Mouse (Mus musculus) lung, postnatal 25 days (tissue): ENCODE data around the gene Gm28053.

Experiments
- DNase-seq: peaks from one replicate; pipeline ENCODE4 v3.0.0; 2022; ENCODE audit warnings: low spot score

Gm28053 gene

DNA sequence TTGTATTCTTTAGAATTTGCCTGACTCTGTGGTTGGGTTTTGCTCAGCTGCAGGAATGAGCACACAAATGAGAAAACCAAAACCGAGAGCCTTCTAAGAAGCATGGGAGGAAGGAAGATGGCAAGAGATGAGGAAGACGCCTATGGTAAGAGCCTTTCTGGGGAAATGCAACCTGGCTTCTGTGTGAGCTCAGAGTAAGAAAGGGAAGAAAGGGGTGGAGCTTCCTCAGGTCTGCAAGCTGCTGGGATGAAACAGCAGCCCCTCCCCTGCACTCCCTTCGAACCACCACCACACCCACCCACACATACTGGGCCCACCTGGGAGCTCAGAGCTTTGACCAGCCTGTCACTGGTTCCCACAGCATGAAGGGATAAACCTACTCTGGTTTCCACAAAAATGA is 22.9 kb downstream of the Gm28053 start:
- no peak for DNase-seq

DNA sequence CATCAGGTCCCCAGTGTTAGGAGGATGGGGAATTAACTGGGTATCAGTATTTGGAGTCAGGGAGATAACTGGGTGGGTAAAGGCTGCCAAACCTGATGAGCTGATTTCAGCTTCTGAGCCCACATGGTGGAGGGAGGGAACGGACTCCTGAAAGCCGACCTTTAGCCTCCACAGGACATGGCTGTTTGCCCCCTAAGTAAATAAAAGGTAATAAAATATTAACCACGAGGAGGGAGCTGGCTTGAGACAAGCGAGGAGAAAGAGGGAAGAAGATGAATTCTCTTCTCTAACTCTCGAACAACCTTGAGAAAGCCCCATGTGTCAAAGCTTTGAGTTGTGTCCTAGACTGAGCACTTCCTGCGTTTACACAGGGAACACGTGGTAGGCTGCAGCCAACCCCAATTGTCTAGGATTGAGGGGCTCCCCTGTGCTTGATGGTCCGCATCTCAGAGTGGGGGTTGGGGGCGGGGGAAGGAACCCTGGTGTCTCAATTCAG is 23.4 kb downstream of the Gm28053 start:
- DNase-seq, result no peak

DNA sequence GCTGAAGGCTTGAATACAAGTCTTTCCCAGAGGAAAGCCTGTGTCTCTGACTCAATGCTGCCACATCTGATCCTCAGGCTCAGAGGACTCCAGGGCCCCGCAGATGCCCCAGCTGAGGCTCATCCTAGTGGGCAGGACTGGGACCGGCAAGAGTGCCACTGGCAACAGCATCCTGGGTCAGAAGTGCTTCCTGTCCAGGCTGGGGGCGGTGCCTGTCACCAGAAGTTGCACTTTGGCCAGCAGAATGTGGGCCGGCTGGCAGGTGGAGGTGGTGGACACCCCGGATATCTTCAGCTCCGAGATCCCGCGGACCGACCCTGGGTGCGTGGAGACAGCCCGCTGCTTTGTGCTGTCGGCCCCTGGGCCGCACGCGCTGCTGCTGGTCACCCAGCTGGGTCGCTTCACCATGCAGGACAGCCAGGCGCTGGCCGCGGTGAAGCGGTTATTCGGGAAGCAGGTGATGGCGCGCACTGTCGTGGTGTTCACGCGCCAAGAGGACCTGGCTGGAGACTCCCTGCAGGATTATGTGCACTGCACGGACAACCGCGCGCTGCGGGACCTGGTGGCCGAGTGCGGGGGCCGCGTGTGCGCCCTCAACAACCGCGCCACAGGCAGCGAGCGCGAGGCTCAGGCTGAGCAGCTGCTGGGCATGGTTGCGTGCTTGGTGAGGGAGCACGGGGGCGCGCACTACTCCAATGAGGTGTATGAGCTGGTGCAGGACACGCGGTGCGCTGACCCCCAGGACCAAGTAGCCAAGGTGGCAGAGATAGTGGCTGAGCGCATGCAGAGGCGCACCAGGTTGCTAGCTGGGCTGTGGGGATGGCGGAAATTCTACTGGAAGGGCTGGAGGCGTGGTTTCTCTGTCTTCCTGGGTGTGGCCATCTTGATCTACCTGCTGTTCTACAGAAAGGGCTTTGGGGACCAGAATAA is 24.3 kb downstream of the Gm28053 start:
- no peak for DNase-seq

DNA sequence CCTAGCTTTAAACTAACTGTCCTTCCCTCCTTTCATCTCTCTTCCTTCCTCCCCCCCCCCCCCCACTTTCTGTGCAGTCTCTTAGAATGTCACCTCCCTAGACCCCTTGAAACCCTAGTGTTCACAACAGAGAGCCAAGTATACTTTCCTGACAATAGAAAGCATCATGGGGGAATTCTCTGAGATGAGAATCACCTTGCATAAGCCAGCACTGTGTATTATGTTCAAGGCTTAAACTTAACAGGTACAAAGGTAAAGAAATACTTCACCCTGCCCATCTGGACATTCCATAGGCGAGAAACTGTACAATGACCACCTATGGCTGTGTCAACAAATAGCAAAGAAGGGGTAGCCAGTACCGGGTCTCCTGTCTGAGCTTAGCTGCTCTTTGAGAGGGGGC is 27.1 kb downstream of the Gm28053 start:
- no peak for DNase-seq

DNA sequence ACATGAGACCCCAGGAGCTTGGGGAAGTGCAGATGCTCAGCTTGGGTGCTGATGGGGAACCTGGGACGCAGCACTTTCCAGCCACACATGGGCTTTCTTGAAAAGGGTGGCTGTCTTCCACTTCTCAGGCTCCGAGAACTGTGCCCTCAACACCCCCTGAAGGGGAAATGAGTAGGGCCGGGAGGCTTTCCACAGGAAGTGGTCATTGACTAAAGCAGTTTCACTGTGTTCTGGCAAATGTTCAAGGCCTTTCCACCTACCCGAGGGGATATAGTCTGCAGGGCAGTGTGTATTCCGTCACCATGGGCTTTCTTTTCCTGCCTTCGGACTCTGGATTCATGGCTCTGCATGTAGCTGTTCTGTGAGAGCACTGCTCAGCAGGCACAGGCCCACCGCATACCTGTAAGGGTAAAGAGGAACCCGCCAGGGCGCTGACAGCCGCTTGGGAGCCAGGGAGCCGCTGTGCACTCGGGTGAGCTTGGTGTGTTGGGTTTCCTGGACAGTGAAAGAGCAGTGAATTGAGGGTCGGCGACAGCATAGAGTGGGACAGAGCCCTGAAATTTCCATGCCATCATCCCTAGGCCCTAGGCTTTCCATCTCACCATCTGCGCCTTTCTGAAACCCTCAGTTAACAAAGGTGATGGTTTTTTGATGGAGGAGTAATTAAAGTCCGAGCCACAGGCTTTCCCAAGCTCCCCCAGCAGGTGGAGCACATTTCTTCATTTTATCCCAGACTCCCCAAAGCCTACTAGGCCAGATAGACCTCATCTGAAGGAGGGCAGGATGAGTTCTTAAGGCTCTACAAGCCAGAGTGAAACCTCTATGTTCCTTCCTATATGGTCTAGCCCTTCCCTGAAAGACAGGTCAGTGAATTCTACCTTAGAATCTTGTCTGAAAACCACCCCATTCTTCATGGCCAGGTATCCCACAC is 27.8 kb downstream of the Gm28053 start, which contains the start of gene Gimap5:
Gimap5 (plus strand) TSS at position 239 of the 931 bp plus-strand sequence.
- peak; percentile 85 for DNase-seq

DNA sequence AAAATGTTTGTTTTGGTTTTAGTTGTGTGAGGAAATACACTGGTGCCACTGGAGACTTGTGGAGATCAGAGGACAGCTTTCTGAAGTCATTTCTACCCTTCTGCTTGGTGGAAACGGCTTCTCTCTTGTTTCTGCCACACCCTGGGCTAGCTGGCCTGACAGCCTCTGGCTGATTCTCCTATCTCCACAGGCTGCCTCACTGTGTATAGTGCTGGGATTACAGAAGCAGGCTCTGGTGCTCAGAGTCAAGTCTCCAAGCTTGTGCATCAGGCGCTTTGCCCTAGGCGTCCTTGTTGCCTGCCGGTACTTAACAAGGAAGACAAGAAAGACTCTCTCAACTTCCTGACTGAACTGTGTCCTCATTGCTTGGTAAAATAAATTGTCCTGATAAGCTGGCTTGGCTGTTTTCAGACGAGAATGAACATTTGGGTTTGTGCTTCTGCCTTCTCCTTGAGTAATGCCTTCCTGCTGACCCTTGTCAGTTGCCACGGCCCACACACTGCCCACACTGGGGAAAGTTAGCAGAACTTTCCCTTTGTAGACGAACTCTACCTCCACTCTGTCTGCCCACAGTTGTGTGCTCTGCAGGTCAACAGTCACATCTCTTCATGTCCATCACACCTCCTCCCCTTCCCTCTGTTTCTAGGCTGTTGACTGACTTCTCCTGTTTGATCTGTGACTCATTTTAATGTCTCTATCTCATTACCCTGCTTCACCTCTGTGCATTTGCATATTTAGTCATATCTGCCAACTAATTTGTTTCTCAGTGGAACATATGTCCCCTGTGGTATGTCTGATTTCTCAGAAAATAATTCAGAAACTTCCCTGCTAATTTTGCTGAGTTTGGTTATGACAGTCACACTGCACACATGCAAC is 28.9 kb downstream of the Gm28053 start:
- no peak for DNase-seq

DNA sequence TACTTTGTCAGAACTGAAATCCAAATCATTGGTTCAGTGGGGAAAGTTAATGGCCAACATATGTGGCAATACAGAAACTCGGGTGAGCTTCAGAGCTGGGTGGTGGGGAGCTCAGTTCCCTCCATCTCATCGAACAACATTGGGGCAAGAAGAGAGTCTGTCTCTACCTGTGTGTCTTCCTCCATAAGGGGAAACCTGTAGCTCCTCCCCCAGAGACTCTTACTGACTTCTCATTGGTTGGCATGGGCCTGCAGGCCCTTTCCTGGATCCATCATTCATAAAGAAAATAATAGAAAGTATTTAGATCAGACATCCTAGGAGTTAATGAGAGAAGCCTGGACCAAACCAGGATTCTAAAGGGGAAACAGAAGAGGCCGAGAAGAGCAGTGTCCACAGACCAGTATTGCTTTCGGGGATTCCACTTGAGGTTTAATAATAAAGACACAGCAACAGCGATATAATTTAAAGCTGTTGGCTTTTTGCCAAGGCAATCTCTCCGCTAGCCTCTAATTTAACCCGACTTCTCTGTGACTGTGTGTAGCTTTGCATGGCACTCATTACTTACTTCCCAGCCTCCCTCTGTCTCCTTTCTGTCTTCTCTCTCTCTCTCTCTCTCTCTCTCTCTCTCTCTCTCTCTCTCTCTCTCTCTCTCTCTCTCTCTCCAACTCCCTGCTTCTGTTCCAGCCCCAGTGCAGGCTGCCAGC is 45.3 kb downstream of the Gm28053 start:
- no peak for DNase-seq

DNA sequence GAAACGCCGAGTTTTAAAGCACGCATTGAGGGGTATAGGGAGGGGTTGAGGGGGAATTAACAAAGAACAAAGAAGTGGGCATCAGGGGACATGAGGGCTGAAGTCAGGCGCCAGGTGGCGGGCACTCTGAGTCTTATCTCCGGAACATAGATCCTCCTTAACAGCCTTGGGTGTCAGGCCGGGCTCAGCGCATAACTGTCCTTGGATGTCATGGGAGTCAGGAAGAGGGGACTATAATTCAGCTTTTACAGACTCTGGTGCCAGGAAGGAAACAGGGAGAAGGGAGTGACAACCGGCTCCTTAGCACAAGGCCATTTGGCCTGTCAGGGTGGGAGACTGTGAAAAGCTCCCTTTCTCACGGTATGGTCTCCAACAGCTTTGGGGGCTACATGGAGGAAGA is 46.1 kb downstream of the Gm28053 start:
- DNase-seq, result no peak

DNA sequence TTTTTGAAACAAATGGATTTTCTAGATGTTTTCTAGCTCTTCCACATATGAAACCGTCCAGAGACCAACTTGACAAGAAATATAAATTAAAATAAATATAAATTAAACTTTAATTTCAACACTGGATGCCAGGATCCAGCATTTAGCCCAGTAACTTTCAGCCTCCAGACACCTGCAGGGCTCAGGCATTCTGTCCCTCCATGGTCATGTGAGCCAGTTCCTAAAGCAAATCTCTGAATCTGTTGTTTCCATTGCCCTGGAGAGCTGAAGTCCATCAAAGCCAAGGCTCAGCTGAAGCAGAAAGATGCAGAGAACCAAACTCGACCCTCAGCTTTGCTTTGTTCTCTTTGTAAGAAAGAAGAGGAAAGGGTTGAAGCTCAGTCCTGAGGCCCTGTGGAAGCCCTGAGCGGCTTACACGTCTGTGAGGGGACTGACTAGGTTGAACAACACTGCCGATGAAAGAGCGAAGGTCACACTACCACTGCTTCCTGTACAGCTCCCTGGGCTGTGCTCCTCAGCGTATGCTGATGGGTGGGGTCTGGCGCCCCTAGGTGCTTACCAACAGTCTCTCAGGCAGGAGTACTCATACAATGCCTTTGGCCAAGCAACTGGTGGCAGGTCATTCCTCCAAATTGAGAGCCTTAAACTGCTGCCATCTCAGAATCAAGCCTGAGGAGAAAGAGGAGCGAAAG is 49.9 kb downstream of the Gm28053 start:
- DNase-seq, result peak; percentile 38

DNA sequence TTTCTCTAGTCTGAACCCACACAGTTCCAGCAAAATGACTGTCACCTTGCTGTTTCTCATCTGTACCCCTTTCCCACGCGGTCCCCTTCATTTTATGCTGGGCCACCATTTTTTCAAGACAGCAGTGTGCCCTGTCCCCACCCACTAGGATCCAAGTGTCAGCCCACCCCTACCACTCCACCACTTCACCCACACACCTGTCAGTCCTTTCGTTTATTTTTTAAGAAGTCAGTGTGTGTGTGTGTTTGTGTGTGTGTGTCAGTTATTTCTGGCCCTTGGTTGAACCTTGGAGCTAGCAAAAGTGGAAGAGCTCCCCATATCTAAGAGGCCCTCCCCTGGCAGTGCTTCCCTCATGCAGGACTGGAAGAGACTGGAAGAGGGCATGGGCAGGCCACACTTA is 50.5 kb downstream of the Gm28053 start:
- DNase-seq, result no peak

DNA sequence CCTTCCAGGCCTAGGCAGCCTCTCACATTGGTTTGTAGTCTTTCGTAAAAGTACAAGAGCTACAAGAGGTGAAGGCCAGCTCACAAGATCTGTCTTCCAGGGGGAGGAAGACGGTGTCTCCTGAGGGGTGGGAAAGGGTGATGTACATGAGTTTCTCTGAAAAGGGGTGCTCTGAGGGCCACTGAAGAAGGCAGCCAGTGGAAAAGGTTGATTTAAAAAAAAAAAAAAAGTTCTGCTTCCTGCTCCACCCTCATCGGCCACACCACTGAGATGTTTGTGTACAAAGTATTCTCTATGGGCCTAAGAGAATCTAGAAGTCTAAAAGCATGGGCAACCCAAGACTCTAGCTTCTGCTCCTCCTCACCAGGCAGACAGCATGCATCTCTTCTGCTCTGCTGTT is 52.3 kb downstream of the Gm28053 start, which contains the start of gene Gimap3:
Gimap3 (minus strand) TSS at position 156 of the 400 bp plus-strand sequence.
- DNase-seq, result peak; percentile 18

DNA sequence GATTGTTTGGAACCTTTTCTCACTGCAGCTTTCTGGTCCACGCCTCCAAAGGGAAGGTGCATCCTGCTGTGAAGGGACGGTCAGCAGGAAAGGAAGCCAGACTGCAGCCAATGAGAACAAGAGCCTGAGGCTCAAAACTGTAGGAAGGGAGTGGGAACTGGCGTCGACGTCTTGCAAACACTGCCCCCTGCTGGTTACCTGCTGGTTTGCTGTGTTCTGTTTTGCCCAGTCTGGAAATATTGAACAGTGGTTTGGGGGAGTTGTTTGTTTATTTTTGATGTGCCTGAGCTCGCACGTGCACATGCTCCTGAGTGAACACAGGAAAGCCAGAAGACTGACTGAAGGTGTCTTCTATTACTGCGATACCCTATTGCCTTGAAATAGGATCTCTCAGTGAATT is 53.6 kb downstream of the Gm28053 start:
- peak; percentile 83 for DNase-seq

DNA sequence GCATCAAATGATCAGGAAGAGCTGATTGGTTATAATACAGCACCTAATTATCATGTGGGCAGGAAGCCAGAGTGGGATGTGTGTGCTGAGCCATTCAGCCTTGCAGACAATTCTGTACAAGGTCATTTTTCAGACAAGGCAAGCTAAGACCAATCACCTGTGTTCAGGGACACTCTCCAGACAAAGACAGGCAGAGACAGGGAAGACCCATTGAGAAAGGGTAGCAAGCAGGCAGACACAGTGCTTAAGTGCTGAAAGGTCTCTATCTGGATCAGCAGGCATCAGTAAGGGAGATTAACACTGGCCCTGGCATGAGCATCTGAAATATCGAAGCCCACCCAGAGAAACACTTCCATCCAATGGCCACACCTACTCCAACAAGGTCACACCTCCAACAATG is 66.0 kb downstream of the Gm28053 start:
- DNase-seq, result no peak

DNA sequence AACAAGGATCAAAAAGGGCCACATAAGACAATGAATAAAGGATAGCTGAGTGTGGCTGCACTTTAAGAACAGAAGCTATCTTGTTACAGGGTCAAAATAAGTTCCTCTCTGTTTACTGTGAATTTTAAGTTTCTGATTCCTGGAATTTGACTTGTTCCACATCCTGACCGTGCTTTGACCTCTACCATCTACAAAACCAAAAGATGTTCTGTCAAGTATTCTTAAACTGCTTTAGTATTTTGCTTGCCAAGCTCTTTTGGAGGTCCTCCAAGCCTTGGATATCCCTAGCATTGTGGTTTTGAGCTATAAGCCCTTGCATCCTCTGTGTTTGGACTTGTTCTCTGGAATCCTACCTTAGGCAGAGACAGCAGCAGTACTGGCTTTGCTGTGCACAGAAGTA is 66.8 kb downstream of the Gm28053 start:
- DNase-seq, result peak; percentile 35

DNA sequence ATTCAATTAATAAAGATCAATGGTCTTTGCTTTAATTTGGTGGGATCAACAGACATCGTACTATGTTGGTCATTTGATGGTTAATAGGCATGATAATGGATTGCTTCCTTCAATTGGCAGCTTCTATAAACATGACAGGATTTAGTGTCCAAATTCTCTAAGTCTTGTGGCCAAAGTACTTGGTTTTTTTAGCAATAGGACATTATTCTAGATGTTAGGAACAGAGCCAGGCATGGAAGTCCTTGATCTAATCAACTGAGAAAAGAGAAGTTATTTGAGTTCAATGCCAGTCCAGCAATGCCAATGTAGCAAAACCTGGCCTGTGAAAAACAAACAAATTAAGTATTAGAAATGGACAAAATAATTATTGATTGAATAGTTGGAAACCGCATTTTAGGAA is 67.2 kb downstream of the Gm28053 start:
- no peak for DNase-seq

DNA sequence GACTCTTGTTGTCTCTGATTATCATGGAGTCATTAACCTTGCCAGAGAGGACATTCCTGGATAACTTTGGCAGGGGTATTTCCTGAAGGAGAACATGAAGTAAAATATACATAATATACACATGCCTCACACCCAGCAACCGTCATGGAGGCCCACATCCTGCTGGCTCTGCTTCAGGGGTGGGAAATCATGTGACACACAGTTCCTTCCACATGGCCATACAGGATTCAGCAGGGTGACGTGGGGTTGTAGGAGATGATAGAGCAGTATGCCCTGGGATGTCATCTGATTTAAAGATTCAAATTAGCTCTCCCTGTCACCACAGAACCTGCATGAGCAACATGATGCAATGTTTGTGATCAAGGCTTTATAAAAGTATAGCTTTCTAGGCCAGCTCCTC is 69.5 kb downstream of the Gm28053 start:
- no peak for DNase-seq

DNA sequence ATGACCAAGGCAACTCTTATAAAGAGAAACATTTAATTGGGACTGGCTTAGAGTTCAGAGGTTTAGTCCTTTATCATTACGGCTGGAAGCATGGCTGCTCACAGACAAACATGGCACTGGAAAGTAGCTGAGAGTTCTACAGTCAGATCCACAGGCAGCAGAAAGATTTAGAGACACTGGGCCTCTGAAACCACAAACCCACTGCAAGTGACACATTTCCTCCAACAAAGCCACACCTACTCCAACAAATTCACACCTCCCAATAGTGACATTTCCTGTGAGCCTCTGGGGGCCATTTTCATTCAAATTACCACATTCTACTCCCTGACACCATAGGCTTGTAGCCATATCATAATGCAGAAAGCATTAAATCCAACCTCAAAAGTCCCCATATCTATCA is 83.5 kb downstream of the Gm28053 start:
- no peak for DNase-seq
